Mouse (Mus musculus) hindbrain, embryonic 11.5 days (tissue): ENCODE data around the gene Emc10. TPM values are rescaled to one million over a fixed set of nuclear protein-coding genes. Genes with fewer than 3 reads are reported as not detected.

Experiments
- ATAC-seq: fragments of 200-750 bp; cut with Nextera tagmentation; 2 replicates; pipeline ENCODE4 v1.8.0; 2017; ENCODE audit warnings: mild to moderate bottlenecking, moderate TSS enrichment, moderate library complexity; ENCODE audit not compliant: low FRiP score
- DNase-seq: peaks from one replicate; pipeline ENCODE4 v3.0.0-alpha.2; 2015; ENCODE audit warnings: low spot score
- H3K27ac ChIP-seq: fragments of 300-500 bp; sonication (generic); 2 replicates; pipeline ENCODE4 v1.5.1; 2014; ENCODE audit warnings: mild to moderate bottlenecking, low read depth, low read length
- H3K27me3 ChIP-seq: fragments of 300-500 bp; sonication (generic); 2 replicates; pipeline ENCODE4 v1.6.1; 2014; ENCODE audit warnings: mild to moderate bottlenecking, low read length, moderate library complexity, mixed read lengths; ENCODE audit not compliant: control insufficient read depth, insufficient read depth
- H3K36me3 ChIP-seq: fragments of 300-500 bp; sonication (generic); 2 replicates; pipeline ENCODE4 v1.6.1; 2014; ENCODE audit warnings: mild to moderate bottlenecking, low read length, moderate library complexity, mixed read lengths; ENCODE audit not compliant: control insufficient read depth, insufficient read depth
- H3K4me1 ChIP-seq: fragments of 300-500 bp; sonication (generic); replicated peaks from 2 replicates; pipeline ENCODE4 v1.6.1; 2014; ENCODE audit warnings: low read length, mixed read lengths; ENCODE audit not compliant: control insufficient read depth, insufficient read depth
- H3K4me2 ChIP-seq: fragments of 300-500 bp; sonication (generic); replicated peaks from 2 replicates; pipeline ENCODE4 v1.6.1; 2014; ENCODE audit warnings: mild to moderate bottlenecking, low read depth, low read length
- H3K4me3 ChIP-seq: fragments of 300-500 bp; sonication (generic); 2 replicates; pipeline ENCODE4 v1.5.1; 2014; ENCODE audit warnings: low read depth, low read length
- H3K9ac ChIP-seq: fragments of 300-500 bp; sonication (generic); 2 replicates; pipeline ENCODE4 v1.6.1; 2014; ENCODE audit warnings: low read depth, low read length
- H3K9me3 ChIP-seq: fragments of 300-500 bp; sonication (generic); 2 replicates; pipeline ENCODE4 v1.6.1; 2016; ENCODE audit warnings: low read length; ENCODE audit not compliant: control insufficient read depth
- WGBS: fragments of 180-500 bp; shearing (Covaris S2); extraction: QIAGEN DNeasy Blood & Tissue Kit; methylation state at CpG from one replicate; pipeline ENCODE4 v1.1.7; 2014; 5-methylcytosine and 5-hydroxymethylcytosine counted together
- polyA plus RNA-seq: library from polyadenylated mRNA; unstranded; fragments of >200 nt; fragmentation: Nextera tagmentation; extraction: Ambion mirVana; gene quantifications from 2 replicates; pipeline ENCODE4 v1.2.1, GENCODE M21; 2014

The Emc10 gene
- polyA plus RNA-seq, 1 experiment from 2014 or later: 90.2 TPM

GRCm38 (mm10) chr7:44463556-44464225 is 32.6 kb downstream of the Emc10 start:
- 92% methylated on average over 10 of the region's 10 CpGs for WGBS
- no peak for ATAC-seq
- Histone ChIP-seq H3K27me3 (peaks cover 21% of the 10 kb centered on the region), H3K36me3 (peaks cover 16% of the 10 kb centered on the region; the same call in 1 of the 2 replicates), H3K27ac (no peak overlapping the region), H3K9ac (no peak overlapping the region), H3K4me3 (no peak overlapping the region), H3K4me2 (no peak overlapping the region), H3K4me1 (peaks cover 12% of the 10 kb centered on the region), H3K9me3 (no peaks in the 10 kb centered on the region)
- no peak for DNase-seq

GRCm38 (mm10) chr7:44463056-44463425 is 33.3 kb downstream of the Emc10 start:
- peaks cover 21% of the 10 kb centered on the region for H3K27me3 ChIP-seq
- H3K27ac ChIP-seq: no peak overlapping the region
- ATAC-seq: no peak
- no peak overlapping the region for H3K4me3 ChIP-seq
- peaks cover 8% of the 10 kb centered on the region for H3K4me1 ChIP-seq
- H3K9me3 ChIP-seq: no peaks in the 10 kb centered on the region
- H3K9ac ChIP-seq: no peak overlapping the region
- no peak overlapping the region for H3K4me2 ChIP-seq
- H3K36me3 ChIP-seq: peaks cover 17% of the 10 kb centered on the region; the same call in 1 of the 2 replicates
- 36% methylated on average over 8 of the region's 8 CpGs for WGBS
- no peak for DNase-seq

DNA sequence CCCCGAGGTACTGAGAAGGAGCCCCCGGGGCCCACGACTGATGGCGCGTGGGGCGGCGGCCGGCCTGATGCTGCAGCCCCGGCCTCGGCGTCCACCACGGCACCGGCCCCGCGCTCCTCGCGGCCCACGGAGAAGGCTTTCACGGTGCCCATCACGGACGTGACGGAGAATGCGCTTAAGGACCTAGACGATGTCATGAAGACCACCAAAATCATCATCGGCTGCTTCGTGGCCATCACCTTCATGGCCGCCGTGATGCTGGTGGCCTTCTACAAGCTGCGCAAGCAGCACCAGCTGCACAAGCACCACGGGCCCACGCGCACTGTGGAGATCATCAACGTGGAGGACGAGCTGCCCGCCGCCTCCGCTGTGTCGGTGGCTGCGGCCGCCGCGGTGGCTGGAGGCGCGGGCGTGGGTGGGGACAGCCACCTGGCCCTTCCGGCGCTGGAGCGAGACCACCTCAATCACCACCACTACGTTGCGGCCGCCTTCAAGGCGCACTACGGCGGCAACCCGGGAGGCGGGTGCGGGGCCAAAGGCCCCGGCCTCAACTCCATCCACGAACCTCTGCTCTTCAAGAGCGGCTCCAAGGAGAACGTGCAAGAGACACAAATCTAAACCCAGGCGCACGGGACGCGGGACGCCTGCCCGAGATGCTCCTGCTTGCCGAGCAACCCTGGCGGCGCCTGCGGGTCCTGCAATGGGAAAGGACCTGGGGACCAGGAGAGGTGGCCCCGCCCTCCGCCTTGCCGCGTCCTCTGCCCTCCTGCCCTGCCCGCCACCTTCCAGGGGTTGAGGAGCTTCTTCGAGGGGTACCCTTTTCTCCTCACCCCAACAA is 33.9 kb downstream of the Emc10 start:
- Histone ChIP-seq H3K4me1 (peaks cover 8% of the 10 kb centered on the region), H3K27me3 (peaks cover 21% of the 10 kb centered on the region), H3K9me3 (no peaks in the 10 kb centered on the region), H3K4me2 (no peak overlapping the region; the same call in 1 of the 2 replicates), H3K27ac (no peak overlapping the region), H3K9ac (no peak overlapping the region), H3K36me3 (peaks cover 21% of the 10 kb centered on the region; the same call in 1 of the 2 replicates), H3K4me3 (no peak overlapping the region)
- DNase-seq (peak; percentile 76), ATAC-seq (no peak)
- 20% methylated on average over 75 of the region's 77 CpGs for WGBS

GRCm38 (mm10) chr7:44461503-44462217 is 34.7 kb downstream of the Emc10 start:
- Histone ChIP-seq H3K27ac (no peak overlapping the region), H3K9ac (no peak overlapping the region), H3K27me3 (peaks cover 21% of the 10 kb centered on the region), H3K9me3 (no peaks in the 10 kb centered on the region), H3K4me2 (no peak overlapping the region), H3K4me1 (peaks cover 8% of the 10 kb centered on the region), H3K36me3 (peaks cover 22% of the 10 kb centered on the region; the same call in 1 of the 2 replicates), H3K4me3 (no peak overlapping the region)
- 64% methylated on average over 57 of the region's 57 CpGs for WGBS
- no peak for ATAC-seq
- no peak for DNase-seq

- Histone ChIP-seq H3K9me3 (no peaks in the 10 kb centered on the region), H3K4me3 (no peak overlapping the region), H3K4me1 (peaks cover 8% of the 10 kb centered on the region), H3K27me3 (peaks cover 21% of the 10 kb centered on the region), H3K36me3 (peaks cover 22% of the 10 kb centered on the region; the same call in 1 of the 2 replicates), H3K27ac (no peak overlapping the region), H3K9ac (no peak overlapping the region), H3K4me2 (no peak overlapping the region)
- ATAC-seq (no peak), DNase-seq (no peak)
- WGBS: 80% methylated on average over 31 of the region's 31 CpGs
Observed at GRCm38 (mm10) chr7:44460767-44461502, 35.4 kb downstream of the Emc10 start.

DNA sequence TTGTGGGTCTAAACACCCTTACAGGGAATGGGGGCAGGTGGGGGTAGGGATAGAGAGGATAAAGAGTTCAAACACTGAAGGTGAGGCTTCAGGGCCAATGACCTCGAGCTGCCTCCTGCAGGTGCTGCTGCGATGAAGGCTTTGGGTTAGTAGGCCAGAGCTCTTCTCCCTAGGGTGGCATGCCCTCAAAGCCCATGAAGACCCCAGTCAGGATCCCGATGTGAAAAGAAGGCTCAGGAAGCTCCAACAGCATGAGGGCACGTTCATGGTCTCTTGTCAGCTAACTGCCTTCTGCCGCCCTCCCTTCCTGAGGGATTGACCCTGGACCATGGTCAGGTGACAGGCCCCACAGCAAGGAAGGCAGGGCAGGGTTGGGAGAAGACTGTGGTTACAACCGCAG is 36.3 kb downstream of the Emc10 start:
- WGBS: 76% methylated on average over 6 of the region's 6 CpGs
- Histone ChIP-seq H3K36me3 (peaks cover 22% of the 10 kb centered on the region; the same call in 1 of the 2 replicates), H3K27me3 (peaks cover 21% of the 10 kb centered on the region), H3K4me3 (no peak overlapping the region), H3K27ac (no peak overlapping the region), H3K4me2 (no peak overlapping the region), H3K4me1 (peaks cover 8% of the 10 kb centered on the region), H3K9ac (no peak overlapping the region), H3K9me3 (no peaks in the 10 kb centered on the region)
- no peak for ATAC-seq
- DNase-seq: no peak

GRCm38 (mm10) chr7:44456302-44456701 is 40.0 kb downstream of the Emc10 start:
- Histone ChIP-seq H3K36me3 (peaks cover 10% of the 10 kb centered on the region; the same call in 1 of the 2 replicates), H3K4me2 (no peak overlapping the region), H3K27ac (no peak overlapping the region), H3K4me3 (no peak overlapping the region), H3K4me1 (no peaks in the 10 kb centered on the region), H3K27me3 (peaks cover 9% of the 10 kb centered on the region), H3K9me3 (no peaks in the 10 kb centered on the region), H3K9ac (no peak overlapping the region)
- ATAC-seq: no peak
- 89% methylated on average over 1 of the region's 1 CpGs for WGBS
- DNase-seq: no peak

DNA sequence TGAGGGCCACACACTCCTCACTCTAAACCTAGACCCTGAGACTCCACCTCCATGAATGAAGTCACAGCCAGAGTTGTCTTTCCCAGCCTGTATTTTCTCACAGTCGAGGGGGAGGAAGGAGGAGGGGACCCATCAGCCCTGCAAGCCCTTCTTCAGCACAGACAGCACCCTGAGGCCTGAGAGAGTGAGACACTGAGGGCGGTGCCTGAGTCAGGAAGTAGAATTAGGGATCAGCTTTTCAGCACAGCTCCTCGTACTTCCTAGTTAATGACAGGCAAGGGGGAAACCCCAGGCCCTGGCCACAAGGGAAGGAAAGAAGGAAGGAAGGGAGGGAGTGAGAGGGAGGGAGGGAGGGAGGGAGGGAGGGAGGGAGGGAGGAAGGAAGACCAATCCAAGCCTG is 43.1 kb downstream of the Emc10 start:
- no peak for ATAC-seq
- H3K27ac ChIP-seq: no peak overlapping the region
- H3K27me3 ChIP-seq: no peaks in the 10 kb centered on the region

More for the DNA sequence above, 43.1 kb downstream of the Emc10 start:
- Histone ChIP-seq H3K9me3 (no peaks in the 10 kb centered on the region), H3K4me1 (no peaks in the 10 kb centered on the region), H3K4me2 (no peak overlapping the region), H3K36me3 (peaks cover 13% of the 10 kb centered on the region; the same call in 1 of the 2 replicates), H3K4me3 (no peak overlapping the region), H3K9ac (no peak overlapping the region)
- no peak for DNase-seq
- 33% methylated on average over 3 of the region's 3 CpGs for WGBS
